Mouse (Mus musculus): ENCODE data around the gene 1700018B08Rik. TPM values are rescaled to one million over a fixed set of nuclear protein-coding genes. Genes with fewer than 3 reads are reported as not detected.

Gene 1700018B08Rik
- polyA plus RNA-seq, 1 experiment from 2014 or later, result not detected

GRCm38 (mm10) chr8:121547132-121547531 is 3.0 kb upstream of the 1700018B08Rik start:
- H3K4me2 ChIP-seq (replicated peaks; ENCODE audit: low read depth), result no peak overlapping the region
- WGBS, result 8% methylated on average over 7 of the region's 7 CpGs
- H3K27me3 ChIP-seq (replicated peaks; ENCODE audit: control insufficient read depth, insufficient read depth, low read length), result no peaks in the 10 kb centered on the region
- peak; percentile 90 for TF ChIP-seq CTCF (IDR thresholded peaks at IDR 0.05; ENCODE audit: low read depth)
- no peaks in the 10 kb centered on the region for H3K4me1 ChIP-seq (replicated peaks; ENCODE audit: control insufficient read depth, insufficient read depth, low read length)
- no peak overlapping the region for H3K27ac ChIP-seq (ENCODE audit: low read depth, low read length)
- no peak overlapping the region for H3K4me3 ChIP-seq (ENCODE audit: low read depth, low read length)
- H3K9me3 ChIP-seq (ENCODE audit: control insufficient read depth), result no peaks in the 10 kb centered on the region
- no peak; the same call in 1 of the 2 replicates for ATAC-seq
- peaks cover 5% of the 10 kb centered on the region; the same call in 1 of the 2 replicates for H3K36me3 ChIP-seq (ENCODE audit: control insufficient read depth, insufficient read depth)
- no peak overlapping the region for H3K9ac ChIP-seq (ENCODE audit: low read depth, low read length)

GRCm38 (mm10) chr8:121544936-121545335 is 816 bp upstream of the 1700018B08Rik start:
- no peak for TF ChIP-seq CTCF (IDR thresholded peaks at IDR 0.05; ENCODE audit: low read depth)
- 58% methylated on average over 11 of the region's 11 CpGs for WGBS
- Histone ChIP-seq H3K36me3 (ENCODE audit: control insufficient read depth, insufficient read depth) (no peaks in the 10 kb centered on the region; the same call in 1 of the 2 replicates), H3K27me3 (replicated peaks; ENCODE audit: control insufficient read depth, insufficient read depth, low read length) (0 out of 2 replicates have a peak, but pooled peaks cover 4% of the 10 kb centered on the region), H3K4me3 (ENCODE audit: low read depth, low read length) (no peak overlapping the region), H3K27ac (ENCODE audit: low read depth, low read length) (no peak overlapping the region), H3K4me2 (replicated peaks; ENCODE audit: low read depth) (no peak overlapping the region), H3K4me1 (replicated peaks; ENCODE audit: control insufficient read depth, insufficient read depth, low read length) (no peaks in the 10 kb centered on the region), H3K9ac (ENCODE audit: low read depth, low read length) (no peak overlapping the region), H3K9me3 (ENCODE audit: control insufficient read depth) (no peaks in the 10 kb centered on the region)
- ATAC-seq, result no peak

- Histone ChIP-seq H3K27ac (ENCODE audit: low read depth, low read length) (no peak overlapping the region), H3K9ac (ENCODE audit: low read depth, low read length) (no peak overlapping the region), H3K27me3 (replicated peaks; ENCODE audit: control insufficient read depth, insufficient read depth, low read length) (0 out of 2 replicates have a peak, but pooled peaks cover 4% of the 10 kb centered on the region), H3K4me2 (replicated peaks; ENCODE audit: low read depth) (no peak overlapping the region), H3K9me3 (ENCODE audit: control insufficient read depth) (no peaks in the 10 kb centered on the region), H3K36me3 (ENCODE audit: control insufficient read depth, insufficient read depth) (no peaks in the 10 kb centered on the region), H3K4me1 (replicated peaks; ENCODE audit: control insufficient read depth, insufficient read depth, low read length) (no peaks in the 10 kb centered on the region), H3K4me3 (ENCODE audit: low read depth, low read length) (no peak overlapping the region)
- whole genome bisulfite sequencing, result 57% methylated on average over 13 of the region's 13 CpGs
- no peak for ATAC-seq
- no peak for TF ChIP-seq CTCF (IDR thresholded peaks at IDR 0.05; ENCODE audit: low read depth)
These were observed 1.2 kb downstream of the 1700018B08Rik start for GRCm38 (mm10) chr8:121542901-121543300.

- H3K27ac ChIP-seq (ENCODE audit: low read depth, low read length), result no peak overlapping the region
- H3K9me3 ChIP-seq (ENCODE audit: control insufficient read depth), result no peaks in the 10 kb centered on the region
- no peak for TF ChIP-seq CTCF (IDR thresholded peaks at IDR 0.05; ENCODE audit: low read depth)
- H3K4me1 ChIP-seq (replicated peaks; ENCODE audit: control insufficient read depth, insufficient read depth, low read length), result no peaks in the 10 kb centered on the region
- no peak overlapping the region for H3K9ac ChIP-seq (ENCODE audit: low read depth, low read length)
- WGBS, result 74% methylated on average over 19 of the region's 19 CpGs
- no peak for ATAC-seq
- H3K4me3 ChIP-seq (ENCODE audit: low read depth, low read length), result no peak overlapping the region
- no peaks in the 10 kb centered on the region for H3K36me3 ChIP-seq (ENCODE audit: control insufficient read depth, insufficient read depth)
- 0 out of 2 replicates have a peak, but pooled peaks cover 4% of the 10 kb centered on the region for H3K27me3 ChIP-seq (replicated peaks; ENCODE audit: control insufficient read depth, insufficient read depth, low read length)
- no peak overlapping the region for H3K4me2 ChIP-seq (replicated peaks; ENCODE audit: low read depth)
These were observed 2.3 kb downstream of the 1700018B08Rik start for GRCm38 (mm10) chr8:121541862-121542261.

- TF ChIP-seq CTCF (IDR thresholded peaks at IDR 0.05; ENCODE audit: low read depth), result peak; percentile 70
- 45% methylated on average over 5 of the region's 5 CpGs for WGBS
- Histone ChIP-seq H3K27me3 (replicated peaks; ENCODE audit: control insufficient read depth, insufficient read depth, low read length) (no peaks in the 10 kb centered on the region), H3K4me2 (replicated peaks; ENCODE audit: low read depth) (no peak overlapping the region), H3K36me3 (ENCODE audit: control insufficient read depth, insufficient read depth) (no peaks in the 10 kb centered on the region), H3K9ac (ENCODE audit: low read depth, low read length) (no peak overlapping the region), H3K27ac (ENCODE audit: low read depth, low read length) (no peak overlapping the region), H3K9me3 (ENCODE audit: control insufficient read depth) (no peaks in the 10 kb centered on the region), H3K4me1 (replicated peaks; ENCODE audit: control insufficient read depth, insufficient read depth, low read length) (no peaks in the 10 kb centered on the region), H3K4me3 (ENCODE audit: low read depth, low read length) (no peak overlapping the region)
- no peak for ATAC-seq
These were observed 11.7 kb downstream of the 1700018B08Rik start for GRCm38 (mm10) chr8:121532381-121532780.

GRCm38 (mm10) chr8:121530639-121531038 is 13.5 kb downstream of the 1700018B08Rik start:
- Histone ChIP-seq H3K9me3 (ENCODE audit: control insufficient read depth) (no peaks in the 10 kb centered on the region), H3K4me1 (replicated peaks; ENCODE audit: control insufficient read depth, insufficient read depth, low read length) (no peaks in the 10 kb centered on the region), H3K9ac (ENCODE audit: low read depth, low read length) (no peak overlapping the region), H3K36me3 (ENCODE audit: control insufficient read depth, insufficient read depth) (no peaks in the 10 kb centered on the region), H3K27ac (ENCODE audit: low read depth, low read length) (no peak overlapping the region), H3K4me3 (ENCODE audit: low read depth, low read length) (no peak overlapping the region), H3K4me2 (replicated peaks; ENCODE audit: low read depth) (no peak overlapping the region), H3K27me3 (replicated peaks; ENCODE audit: control insufficient read depth, insufficient read depth, low read length) (no peaks in the 10 kb centered on the region)
- ATAC-seq, result no peak
- TF ChIP-seq CTCF (IDR thresholded peaks at IDR 0.05; ENCODE audit: low read depth), result no peak
- WGBS, result 71% methylated on average over 10 of the region's 10 CpGs

GRCm38 (mm10) chr8:121528790-121529189 is 15.3 kb downstream of the 1700018B08Rik start:
- no peak for ATAC-seq
- H3K4me1 ChIP-seq (replicated peaks; ENCODE audit: control insufficient read depth, insufficient read depth, low read length), result no peaks in the 10 kb centered on the region
- H3K36me3 ChIP-seq (ENCODE audit: control insufficient read depth, insufficient read depth), result no peaks in the 10 kb centered on the region
- 81% methylated on average over 15 of the region's 15 CpGs for WGBS
- H3K27me3 ChIP-seq (replicated peaks; ENCODE audit: control insufficient read depth, insufficient read depth, low read length), result no peaks in the 10 kb centered on the region
- no peak overlapping the region for H3K4me2 ChIP-seq (replicated peaks; ENCODE audit: low read depth)
- no peak overlapping the region for H3K9ac ChIP-seq (ENCODE audit: low read depth, low read length)
- no peaks in the 10 kb centered on the region for H3K9me3 ChIP-seq (ENCODE audit: control insufficient read depth)
- TF ChIP-seq CTCF (IDR thresholded peaks at IDR 0.05; ENCODE audit: low read depth), result no peak
- H3K27ac ChIP-seq (ENCODE audit: low read depth, low read length), result no peak overlapping the region
- no peak overlapping the region for H3K4me3 ChIP-seq (ENCODE audit: low read depth, low read length)
